In genomic region chr7:13036806-13037205, GRCm38 (mm10) we compare ENCODE assay signal across 8 mouse cellular contexts. TPM values are rescaled to one million over a fixed set of nuclear protein-coding genes. Genes with fewer than 3 reads are reported as not detected.
A peak's percentile ranks its signal among the peaks of the same experiment; 100 is the strongest.
DNase-seq lines count a peak whose midpoint lies in the region; ATAC-seq and TF ChIP-seq lines count a peak whose summit lies in the region.

No protein-coding gene starts in this region.

- TF ChIP-seq CTCF in kidney, postnatal 0 days (IDR thresholded peaks at IDR 0.05; ENCODE audit: low read depth), result no peak

- H3K9ac ChIP-seq in kidney, postnatal 0 days (ENCODE audit: low read depth, low read length), result peak overlapping the region; percentile 98
- peak overlapping the region; percentile 94 for H3K9ac ChIP-seq in hindbrain, embryonic 15.5 days
- peak overlapping the region; percentile 97 for H3K9ac ChIP-seq in midbrain, embryonic 16.5 days (ENCODE audit: low read depth, low read length)

- ATAC-seq in kidney, postnatal 0 days (replicated peaks; ENCODE audit: low FRiP score, low read depth), result no peak
- ATAC-seq in hindbrain, embryonic 15.5 days (ENCODE audit: low FRiP score, low read depth), result no peak
- no peak for ATAC-seq in midbrain, embryonic 16.5 days

- peaks cover 24% of the 10 kb centered on the region for H3K4me1 ChIP-seq in kidney, postnatal 0 days (replicated peaks; ENCODE audit: insufficient read depth, low read length)
- H3K4me1 ChIP-seq in embryonic facial prominence, embryonic 10.5 days, result peaks cover 48% of the 10 kb centered on the region
- H3K4me1 ChIP-seq in hindbrain, embryonic 15.5 days (replicated peaks), result peaks cover 47% of the 10 kb centered on the region
- peaks cover 34% of the 10 kb centered on the region for H3K4me1 ChIP-seq in midbrain, embryonic 16.5 days (ENCODE audit: control insufficient read depth, insufficient read depth, low read length)

- no peak for DNase-seq in kidney, postnatal 0 days (ENCODE audit: low spot score)
- no peak for DNase-seq in kidney, postnatal 10 days
- no peak for DNase-seq in embryonic facial prominence, embryonic 10.5 days (ENCODE audit: low spot score)
- DNase-seq in embryo, embryonic 11 days, result no peak
- DNase-seq in cerebellum, postnatal 25 days, result no peak
- no peak for DNase-seq in thymus, adult 18-20 months

- peak overlapping the region; percentile 81 for H3K4me3 ChIP-seq in kidney, postnatal 0 days (replicated peaks; ENCODE audit: low read depth, low read length)
- H3K4me3 ChIP-seq in embryonic facial prominence, embryonic 10.5 days, result peak overlapping the region; percentile 84
- H3K4me3 ChIP-seq in hindbrain, embryonic 15.5 days, result peak overlapping the region; percentile 92
- peak overlapping the region; percentile 72 for H3K4me3 ChIP-seq in midbrain, embryonic 16.5 days (ENCODE audit: low read depth, low read length)

- H3K4me2 ChIP-seq in kidney, postnatal 0 days (ENCODE audit: low read length), result peak overlapping the region; percentile 80
- H3K4me2 ChIP-seq in hindbrain, embryonic 15.5 days, result peak overlapping the region; percentile 71
- H3K4me2 ChIP-seq in midbrain, embryonic 16.5 days (ENCODE audit: low read length), result peak overlapping the region; percentile 89

- H3K27ac ChIP-seq in kidney, postnatal 0 days, result peak overlapping the region; percentile 100; the same call in 1 of the 2 replicates
- peak overlapping the region; percentile 100 for H3K27ac ChIP-seq in embryonic facial prominence, embryonic 10.5 days (replicated peaks)
- peak overlapping the region; percentile 99 for H3K27ac ChIP-seq in hindbrain, embryonic 15.5 days (replicated peaks)
- H3K27ac ChIP-seq in midbrain, embryonic 16.5 days (ENCODE audit: low read length), result peak overlapping the region; percentile 100

- peaks cover 19% of the 10 kb centered on the region; the same call in 1 of the 2 replicates for H3K36me3 ChIP-seq in kidney, postnatal 0 days (ENCODE audit: insufficient read depth, low read length)
- peaks cover 37% of the 10 kb centered on the region for H3K36me3 ChIP-seq in embryonic facial prominence, embryonic 10.5 days (replicated peaks)
- H3K36me3 ChIP-seq in hindbrain, embryonic 15.5 days, result peaks cover 28% of the 10 kb centered on the region
- peaks cover 13% of the 10 kb centered on the region for H3K36me3 ChIP-seq in midbrain, embryonic 16.5 days (ENCODE audit: control insufficient read depth, insufficient read depth, low read length)

- 34% methylated on average over 4 of the region's 4 CpGs for WGBS in kidney, postnatal 0 days
- 47% methylated on average over 4 of the region's 4 CpGs for WGBS in embryonic facial prominence, embryonic 10.5 days
- 50% methylated on average over 4 of the region's 4 CpGs for WGBS in hindbrain, embryonic 15.5 days
- 46% methylated on average over 4 of the region's 4 CpGs for WGBS in midbrain, embryonic 16.5 days

- H3K27me3 ChIP-seq in kidney, postnatal 0 days (ENCODE audit: insufficient read depth, low read length), result no peaks in the 10 kb centered on the region
- peaks cover 13% of the 10 kb centered on the region for H3K27me3 ChIP-seq in embryonic facial prominence, embryonic 10.5 days (replicated peaks; ENCODE audit: low read depth, poor library complexity, severe bottlenecking)
- peaks cover 10% of the 10 kb centered on the region for H3K27me3 ChIP-seq in hindbrain, embryonic 15.5 days
- no peaks in the 10 kb centered on the region; the same call in 1 of the 2 replicates for H3K27me3 ChIP-seq in midbrain, embryonic 16.5 days (ENCODE audit: control insufficient read depth, insufficient read depth, low read depth, low read length)

- H3K9me3 ChIP-seq in kidney, postnatal 0 days (replicated peaks; ENCODE audit: low read length), result no peaks in the 10 kb centered on the region
- H3K9me3 ChIP-seq in embryonic facial prominence, embryonic 10.5 days, result no peaks in the 10 kb centered on the region
- H3K9me3 ChIP-seq in hindbrain, embryonic 15.5 days, result no peaks in the 10 kb centered on the region
- H3K9me3 ChIP-seq in midbrain, embryonic 16.5 days (replicated peaks; ENCODE audit: control insufficient read depth, low read length, poor library complexity, severe bottlenecking), result no peaks in the 10 kb centered on the region

RNA-seq across cellular contexts. Expression of gene Ube2m, which starts 1.3 kb away (rescaled TPM):
- polyA plus RNA-seq in kidney, postnatal 0 days (2015; fragmentation: Nextera tagmentation; extraction: Ambion mirVana), result 123 and 134 TPM in 2 replicates
- 157 and 159 TPM in 2 replicates for polyA plus RNA-seq in embryonic facial prominence, embryonic 10.5 days (2016; fragmentation: Nextera tagmentation; extraction: Ambion mirVana)
- polyA plus RNA-seq in hindbrain, embryonic 15.5 days (2015; fragmentation: Nextera tagmentation; extraction: Ambion mirVana), result 162 and 163 TPM in 2 replicates
- polyA plus RNA-seq in midbrain, embryonic 16.5 days (2015; fragmentation: Nextera tagmentation; extraction: Ambion mirVana), result 74.0 and 83.9 TPM in 2 replicates

RNA-seq across cellular contexts. Expression of gene Chmp2a, which starts 2.2 kb away (rescaled TPM):
- polyA plus RNA-seq in kidney, postnatal 0 days (2015; fragmentation: Nextera tagmentation; extraction: Ambion mirVana), result 235 and 240 TPM in 2 replicates
- polyA plus RNA-seq in embryonic facial prominence, embryonic 10.5 days (2016; fragmentation: Nextera tagmentation; extraction: Ambion mirVana), result 89.1 and 93.0 TPM in 2 replicates
- 170 and 171 TPM in 2 replicates for polyA plus RNA-seq in hindbrain, embryonic 15.5 days (2015; fragmentation: Nextera tagmentation; extraction: Ambion mirVana)
- polyA plus RNA-seq in midbrain, embryonic 16.5 days (2015; fragmentation: Nextera tagmentation; extraction: Ambion mirVana), result 179 and 188 TPM in 2 replicates

RNA-seq across cellular contexts. Expression of gene Mzf1, which starts 17.8 kb away (rescaled TPM):
- polyA plus RNA-seq in kidney, postnatal 0 days (2015; fragmentation: Nextera tagmentation; extraction: Ambion mirVana), result 2.3 and 2.6 TPM in 2 replicates
- 2.4 and 2.8 TPM in 2 replicates for polyA plus RNA-seq in embryonic facial prominence, embryonic 10.5 days (2016; fragmentation: Nextera tagmentation; extraction: Ambion mirVana)
- 9.0 and 9.3 TPM in 2 replicates for polyA plus RNA-seq in hindbrain, embryonic 15.5 days (2015; fragmentation: Nextera tagmentation; extraction: Ambion mirVana)
- 11.5 and 11.6 TPM in 2 replicates for polyA plus RNA-seq in midbrain, embryonic 16.5 days (2015; fragmentation: Nextera tagmentation; extraction: Ambion mirVana)

RNA-seq across cellular contexts. Expression of gene Zbtb45, which starts 27.0 kb away (rescaled TPM):
- polyA plus RNA-seq in kidney, postnatal 0 days (2015; fragmentation: Nextera tagmentation; extraction: Ambion mirVana), result 17.4 and 17.5 TPM in 2 replicates
- polyA plus RNA-seq in embryonic facial prominence, embryonic 10.5 days (2016; fragmentation: Nextera tagmentation; extraction: Ambion mirVana), result 27.2 and 28.4 TPM in 2 replicates
- 40.7 and 42.5 TPM in 2 replicates for polyA plus RNA-seq in hindbrain, embryonic 15.5 days (2015; fragmentation: Nextera tagmentation; extraction: Ambion mirVana)
- polyA plus RNA-seq in midbrain, embryonic 16.5 days (2015; fragmentation: Nextera tagmentation; extraction: Ambion mirVana), result 44.0 and 44.8 TPM in 2 replicates

RNA-seq across cellular contexts. Expression of gene Trim28, which starts 37.9 kb away (rescaled TPM):
- 195 and 197 TPM in 2 replicates for polyA plus RNA-seq in kidney, postnatal 0 days (2015; fragmentation: Nextera tagmentation; extraction: Ambion mirVana)
- 452 and 468 TPM in 2 replicates for polyA plus RNA-seq in embryonic facial prominence, embryonic 10.5 days (2016; fragmentation: Nextera tagmentation; extraction: Ambion mirVana)
- polyA plus RNA-seq in hindbrain, embryonic 15.5 days (2015; fragmentation: Nextera tagmentation; extraction: Ambion mirVana), result 217 and 230 TPM in 2 replicates
- polyA plus RNA-seq in midbrain, embryonic 16.5 days (2015; fragmentation: Nextera tagmentation; extraction: Ambion mirVana), result 184 and 195 TPM in 2 replicates
